Mouse (Mus musculus): ENCODE measurements around the gene Gm7534. TPM values are rescaled to one million over a fixed set of nuclear protein-coding genes. Genes with fewer than 3 reads are reported as not detected.

Gene Gm7534
- total RNA-seq (2021): not detected

- DNase-seq (ENCODE audit: extremely low spot score in 1 of 2, low spot score in 2 of 2): no peak
- intact Hi-C loops (cut with DNase I): loop anchor here (10.0 kb wide), 1 partner anchor 122 kb away; no protein-coding TSS in a partner anchor
These were observed at the start of gene Gm7534 for GRCm38 (mm10) chr4:134202904-134203303. TSS of gene Gm7534 (minus strand) at chr4:134203004.

- no peak for DNase-seq (ENCODE audit: extremely low spot score in 1 of 2, low spot score in 2 of 2)
- intact Hi-C loops (cut with DNase I): loop anchor here (5.0 kb wide), 2 partner anchors 40 to 105 kb away; no protein-coding TSS in a partner anchor
These were observed 49.5 kb upstream of the Gm7534 start for GRCm38 (mm10) chr4:134252131-134252910.

- peak in 1 of 2 experiments; percentile 84 for DNase-seq (ENCODE audit: extremely low spot score in 1 of 2, low spot score in 2 of 2)
- intact Hi-C loops (cut with DNase I): loop anchor here (5.0 kb wide), 2 partner anchors 41 to 106 kb away; no protein-coding TSS in a partner anchor
These were observed 48.7 kb upstream of the Gm7534 start for GRCm38 (mm10) chr4:134251241-134252130.

- DNase-seq (ENCODE audit: extremely low spot score in 1 of 2, low spot score in 2 of 2): no peak
- intact Hi-C loops (cut with DNase I): loop anchor here (5.0 kb wide), 2 partner anchors 41 to 106 kb away; no protein-coding TSS in a partner anchor
These were observed 48.1 kb upstream of the Gm7534 start for GRCm38 (mm10) chr4:134250930-134251240.

GRCm38 (mm10) chr4:134250116-134250929 is 47.5 kb upstream of the Gm7534 start:
- no peak for DNase-seq (ENCODE audit: extremely low spot score in 1 of 2, low spot score in 2 of 2)
- intact Hi-C loops (cut with DNase I): loop anchor here (5.0 kb wide), 2 partner anchors 42 to 107 kb away; no protein-coding TSS in a partner anchor

GRCm38 (mm10) chr4:134249651-134250050 is 46.8 kb upstream of the Gm7534 start:
- intact Hi-C loops (cut with DNase I): loop anchor here (5.0 kb wide), 2 partner anchors 43 to 108 kb away; no protein-coding TSS in a partner anchor
- DNase-seq (ENCODE audit: extremely low spot score in 1 of 2, low spot score in 2 of 2): peak in 1 of 2 experiments; percentile 86

- intact Hi-C loops (cut with DNase I): no loop called here
- no peak for DNase-seq (ENCODE audit: extremely low spot score in 1 of 2, low spot score in 2 of 2)
These were observed 44.0 kb upstream of the Gm7534 start, which contains the start of gene Gm30191 for GRCm38 (mm10) chr4:134246719-134247258. TSS of gene Gm30191 (plus strand) at chr4:134246935.

GRCm38 (mm10) chr4:134246256-134246655 is 43.5 kb upstream of the Gm7534 start:
- intact Hi-C loops (cut with DNase I): no loop called here

GRCm38 (mm10) chr4:134245148-134245843 is 42.5 kb upstream of the Gm7534 start, which contains the start of gene Zfp593:
TSS of gene Zfp593 (minus strand) at chr4:134245592.
- DNase-seq (ENCODE audit: extremely low spot score in 1 of 2, low spot score in 2 of 2): peak; percentile 93 to 96
- intact Hi-C loops (cut with DNase I): no loop called here

More at GRCm38 (mm10) chr4:134246256-134246655, 43.5 kb upstream of the Gm7534 start:
- DNase-seq (ENCODE audit: extremely low spot score in 1 of 2, low spot score in 2 of 2): no peak

GRCm38 (mm10) chr4:134243516-134244250 is 40.9 kb upstream of the Gm7534 start, which contains the start of gene E130218I03Rik:
TSS of gene E130218I03Rik (plus strand) at chr4:134243662.
- intact Hi-C loops (cut with DNase I): no loop called here
- no peak for DNase-seq (ENCODE audit: extremely low spot score in 1 of 2, low spot score in 2 of 2)

- no peak for DNase-seq (ENCODE audit: extremely low spot score in 1 of 2, low spot score in 2 of 2)
- intact Hi-C loops (cut with DNase I): no loop called here
These were observed 35.9 kb upstream of the Gm7534 start for GRCm38 (mm10) chr4:134238686-134239085.

GRCm38 (mm10) chr4:134238279-134238651 is 35.5 kb upstream of the Gm7534 start, which contains the start of gene Cnksr1:
TSS of gene Cnksr1 (minus strand) at chr4:134238399.
- peak in 1 of 2 experiments; percentile 72 for DNase-seq (ENCODE audit: extremely low spot score in 1 of 2, low spot score in 2 of 2)
- intact Hi-C loops (cut with DNase I): no loop called here

GRCm38 (mm10) chr4:134237582-134238278 is 34.9 kb upstream of the Gm7534 start:
- intact Hi-C loops (cut with DNase I): no loop called here
- no peak for DNase-seq (ENCODE audit: extremely low spot score in 1 of 2, low spot score in 2 of 2)

- DNase-seq (ENCODE audit: extremely low spot score in 1 of 2, low spot score in 2 of 2): no peak
- intact Hi-C loops (cut with DNase I): no loop called here
These were observed 32.1 kb upstream of the Gm7534 start for GRCm38 (mm10) chr4:134234876-134235275.

GRCm38 (mm10) chr4:134230431-134230830 is 27.6 kb upstream of the Gm7534 start:
- no peak for DNase-seq (ENCODE audit: extremely low spot score in 1 of 2, low spot score in 2 of 2)
- intact Hi-C loops (cut with DNase I): no loop called here

- intact Hi-C loops (cut with DNase I): no loop called here
- peak in 1 of 2 experiments; percentile 27 for DNase-seq (ENCODE audit: extremely low spot score in 1 of 2, low spot score in 2 of 2)
These were observed 24.4 kb upstream of the Gm7534 start, which contains the start of gene Catsper4 for GRCm38 (mm10) chr4:134227194-134227593. TSS of gene Catsper4 (minus strand) at chr4:134227383.

Data from left cerebral cortex, postnatal 10 days (tissue).